Mouse (Mus musculus): ENCODE results near the gene Mvb12b. TPM values are rescaled to one million over a fixed set of nuclear protein-coding genes. Genes with fewer than 3 reads are reported as not detected.

Gene Mvb12b
- polyA plus RNA-seq, 1 experiment = 8.9 TPM

DNA sequence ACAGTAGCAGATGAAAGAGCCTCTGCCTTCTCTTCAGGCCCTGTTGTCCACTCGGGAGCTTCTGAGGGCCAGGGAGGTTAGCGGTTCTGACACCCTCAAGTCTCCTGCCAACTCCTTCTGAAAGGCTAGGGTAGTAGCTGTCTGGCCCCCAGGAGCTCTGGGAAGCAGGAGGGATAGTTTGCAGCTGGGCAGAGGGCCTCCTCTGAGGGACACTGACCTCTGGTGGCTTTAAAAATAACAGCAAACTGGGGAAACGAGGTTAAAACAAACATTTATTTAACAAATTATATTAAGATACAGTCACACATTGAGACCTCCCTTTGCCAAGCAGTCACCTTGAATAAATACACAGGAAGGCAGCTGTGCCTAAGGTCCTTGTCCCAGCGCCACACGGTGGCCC lies 158.0 kb downstream of the Mvb12b start:
- TF ChIP-seq TAL1 (IDR thresholded peaks at IDR 0.05; ENCODE audit: low read length) (no peak), GATA1 (IDR thresholded peaks at IDR 0.05; ENCODE audit: low read length) (no peak)
- H3K27me3 ChIP-seq (ENCODE audit: control insufficient read depth) = no peaks in the 10 kb centered on the region
- H3K9me3 ChIP-seq (ENCODE audit: control insufficient read depth, low read length) = no peaks in the 10 kb centered on the region
- peaks cover 15% of the 10 kb centered on the region for H3K36me3 ChIP-seq (ENCODE audit: control insufficient read depth)
- H3K4me1 ChIP-seq (ENCODE audit: control insufficient read depth) = no peaks in the 10 kb centered on the region; the same call in 1 of the 2 replicates
- no peak overlapping the region for H3K4me3 ChIP-seq (replicated peaks)

GRCm38 (mm10) chr2:33727199-33727598 lies 160.5 kb downstream of the Mvb12b start:
- Histone ChIP-seq H3K27me3 (ENCODE audit: control insufficient read depth) (no peaks in the 10 kb centered on the region), H3K9me3 (ENCODE audit: control insufficient read depth, low read length) (no peaks in the 10 kb centered on the region), H3K4me1 (ENCODE audit: control insufficient read depth) (no peaks in the 10 kb centered on the region; the same call in 1 of the 2 replicates), H3K36me3 (ENCODE audit: control insufficient read depth) (peaks cover 5% of the 10 kb centered on the region), H3K4me3 (replicated peaks) (no peak overlapping the region)
- TF ChIP-seq TAL1 (IDR thresholded peaks at IDR 0.05; ENCODE audit: low read length) (no peak), GATA1 (IDR thresholded peaks at IDR 0.05; ENCODE audit: low read length) (no peak)

- H3K4me1 ChIP-seq (ENCODE audit: control insufficient read depth) = no peaks in the 10 kb centered on the region
- H3K4me3 ChIP-seq (replicated peaks) = no peak overlapping the region
- H3K27me3 ChIP-seq (ENCODE audit: control insufficient read depth) = peaks cover 20% of the 10 kb centered on the region
- no peak for TF ChIP-seq TAL1 (IDR thresholded peaks at IDR 0.05; ENCODE audit: low read length)
- TF ChIP-seq GATA1 (IDR thresholded peaks at IDR 0.05; ENCODE audit: low read length) = no peak
- H3K9me3 ChIP-seq (ENCODE audit: control insufficient read depth, low read length) = no peaks in the 10 kb centered on the region
- H3K36me3 ChIP-seq (ENCODE audit: control insufficient read depth) = no peaks in the 10 kb centered on the region
Measured at GRCm38 (mm10) chr2:33720380-33720898, 167.3 kb downstream of the Mvb12b start.

DNA sequence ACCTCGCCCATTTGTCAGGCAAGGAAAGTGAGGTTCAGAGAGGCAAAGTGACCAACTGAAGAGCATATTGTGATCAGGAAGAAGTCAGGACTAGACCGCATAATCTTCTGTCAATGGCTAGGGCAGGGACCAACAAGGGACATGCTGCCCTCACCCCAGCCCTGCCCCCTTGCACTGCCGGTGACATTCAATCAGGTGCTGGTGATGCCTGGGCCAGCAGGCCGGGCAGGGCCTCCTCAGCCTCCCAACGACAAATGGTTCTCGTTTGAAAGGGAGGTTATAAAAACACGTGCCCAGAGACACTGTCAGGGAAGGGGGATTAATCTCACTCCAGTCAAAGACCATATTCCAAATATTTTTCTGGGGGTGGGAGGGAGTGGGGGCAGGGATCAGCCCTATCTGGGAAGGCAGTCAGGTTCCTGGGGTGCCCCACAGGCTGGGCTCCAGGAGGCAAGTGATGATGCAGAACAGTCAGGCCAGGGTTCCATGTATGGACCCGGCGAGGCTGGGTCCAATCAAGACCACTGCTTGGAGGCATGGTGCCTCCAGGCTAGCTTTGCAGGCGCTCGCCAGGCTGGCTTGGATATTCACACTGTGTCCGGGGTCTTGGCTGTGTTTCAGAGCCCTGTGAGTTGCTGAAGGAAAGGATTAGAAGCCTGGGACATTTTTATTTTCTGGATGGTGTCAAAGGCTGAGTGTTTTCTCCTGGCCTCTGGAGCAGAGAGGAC lies 168.2 kb downstream of the Mvb12b start:
- Histone ChIP-seq H3K4me1 (ENCODE audit: control insufficient read depth) (no peaks in the 10 kb centered on the region), H3K27me3 (ENCODE audit: control insufficient read depth) (peaks cover 26% of the 10 kb centered on the region), H3K4me3 (replicated peaks) (no peak overlapping the region), H3K9me3 (ENCODE audit: control insufficient read depth, low read length) (no peaks in the 10 kb centered on the region), H3K36me3 (ENCODE audit: control insufficient read depth) (no peaks in the 10 kb centered on the region)
- TF ChIP-seq GATA1 (IDR thresholded peaks at IDR 0.05; ENCODE audit: low read length) = no peak
- no peak for TF ChIP-seq TAL1 (IDR thresholded peaks at IDR 0.05; ENCODE audit: low read length)

DNA sequence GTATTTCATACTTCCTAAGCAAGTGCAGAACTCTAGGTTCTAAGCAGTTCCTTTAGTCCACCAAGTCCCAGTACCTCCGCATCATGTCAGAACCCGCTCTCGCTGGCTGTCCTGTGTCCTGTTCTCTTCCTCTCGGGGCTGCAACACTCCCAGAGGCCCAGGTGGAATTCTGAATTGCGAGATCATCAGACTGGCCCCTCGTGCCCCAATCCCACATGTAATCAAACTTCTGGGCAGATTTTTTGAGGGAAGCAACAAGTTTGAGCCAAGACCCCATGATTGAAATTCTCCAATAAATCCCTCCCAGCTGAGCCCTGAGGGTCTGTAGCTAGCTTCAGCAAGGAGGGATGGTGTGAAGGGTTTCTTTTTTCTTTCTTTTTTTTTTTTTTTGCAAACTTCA lies 169.2 kb downstream of the Mvb12b start:
- Histone ChIP-seq H3K4me3 (replicated peaks) (no peak overlapping the region), H3K9me3 (ENCODE audit: control insufficient read depth, low read length) (no peaks in the 10 kb centered on the region), H3K36me3 (ENCODE audit: control insufficient read depth) (no peaks in the 10 kb centered on the region), H3K4me1 (ENCODE audit: control insufficient read depth) (no peaks in the 10 kb centered on the region), H3K27me3 (ENCODE audit: control insufficient read depth) (peaks cover 26% of the 10 kb centered on the region)
- TF ChIP-seq GATA1 (IDR thresholded peaks at IDR 0.05; ENCODE audit: low read length) (no peak), TAL1 (IDR thresholded peaks at IDR 0.05; ENCODE audit: low read length) (no peak)

- no peak overlapping the region for H3K4me3 ChIP-seq (replicated peaks)
- peaks cover 26% of the 10 kb centered on the region for H3K27me3 ChIP-seq (ENCODE audit: control insufficient read depth)
- H3K9me3 ChIP-seq (ENCODE audit: control insufficient read depth, low read length) = no peaks in the 10 kb centered on the region
- TF ChIP-seq GATA1 (IDR thresholded peaks at IDR 0.05; ENCODE audit: low read length) (no peak), TAL1 (IDR thresholded peaks at IDR 0.05; ENCODE audit: low read length) (no peak)
- no peaks in the 10 kb centered on the region for H3K36me3 ChIP-seq (ENCODE audit: control insufficient read depth)
- H3K4me1 ChIP-seq (ENCODE audit: control insufficient read depth) = no peaks in the 10 kb centered on the region
Measured at GRCm38 (mm10) chr2:33717821-33718351, 169.9 kb downstream of the Mvb12b start.

GRCm38 (mm10) chr2:33717378-33717777 lies 170.4 kb downstream of the Mvb12b start:
- H3K9me3 ChIP-seq (ENCODE audit: control insufficient read depth, low read length) = no peaks in the 10 kb centered on the region
- H3K4me3 ChIP-seq (replicated peaks) = no peak overlapping the region
- no peaks in the 10 kb centered on the region for H3K4me1 ChIP-seq (ENCODE audit: control insufficient read depth)
- H3K36me3 ChIP-seq (ENCODE audit: control insufficient read depth) = no peaks in the 10 kb centered on the region
- no peak for TF ChIP-seq GATA1 (IDR thresholded peaks at IDR 0.05; ENCODE audit: low read length)
- no peak for TF ChIP-seq TAL1 (IDR thresholded peaks at IDR 0.05; ENCODE audit: low read length)
- H3K27me3 ChIP-seq (ENCODE audit: control insufficient read depth) = peaks cover 26% of the 10 kb centered on the region

- no peak for TF ChIP-seq GATA1 (IDR thresholded peaks at IDR 0.05; ENCODE audit: low read length)
- TF ChIP-seq TAL1 (IDR thresholded peaks at IDR 0.05; ENCODE audit: low read length) = no peak
- Histone ChIP-seq H3K4me1 (ENCODE audit: control insufficient read depth) (no peaks in the 10 kb centered on the region), H3K36me3 (ENCODE audit: control insufficient read depth) (no peaks in the 10 kb centered on the region), H3K4me3 (replicated peaks) (no peak overlapping the region), H3K9me3 (ENCODE audit: control insufficient read depth, low read length) (no peaks in the 10 kb centered on the region), H3K27me3 (ENCODE audit: control insufficient read depth) (peaks cover 26% of the 10 kb centered on the region)
Measured at GRCm38 (mm10) chr2:33716878-33717277, 170.9 kb downstream of the Mvb12b start.

DNA sequence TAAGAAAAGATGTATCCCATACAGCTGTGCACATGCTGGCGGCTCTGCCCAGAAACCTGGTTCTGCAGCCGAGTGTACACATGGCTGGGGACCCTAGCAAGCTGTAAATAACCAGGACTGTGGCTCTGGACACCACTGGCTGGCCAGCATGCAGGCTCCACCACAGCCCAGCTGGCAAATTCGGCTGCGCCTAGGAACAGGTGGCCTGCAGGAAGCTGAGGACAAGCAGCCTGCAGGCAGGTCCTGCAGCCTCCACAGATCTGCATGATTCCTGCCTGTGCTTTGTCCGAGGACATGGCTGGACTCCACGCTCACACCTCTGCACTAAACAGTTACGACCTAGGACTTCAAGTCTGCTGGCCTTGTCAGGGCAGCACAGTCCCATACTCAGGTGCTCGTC lies 172.8 kb downstream of the Mvb12b start:
- Histone ChIP-seq H3K36me3 (ENCODE audit: control insufficient read depth) (no peaks in the 10 kb centered on the region), H3K27me3 (ENCODE audit: control insufficient read depth) (peaks cover 26% of the 10 kb centered on the region), H3K4me3 (replicated peaks) (no peak overlapping the region), H3K9me3 (ENCODE audit: control insufficient read depth, low read length) (no peaks in the 10 kb centered on the region), H3K4me1 (ENCODE audit: control insufficient read depth) (no peaks in the 10 kb centered on the region)
- no peak for TF ChIP-seq GATA1 (IDR thresholded peaks at IDR 0.05; ENCODE audit: low read length)
- no peak for TF ChIP-seq TAL1 (IDR thresholded peaks at IDR 0.05; ENCODE audit: low read length)
